Mouse (Mus musculus): ENCODE data around the gene Spock2.

- TF ChIP-seq GATA1 (IDR thresholded peaks at IDR 0.05; ENCODE audit: borderline replicate concordance, low read length) (no peak), FLI1 (IDR thresholded peaks at IDR 0.05; ENCODE audit: low read length) (no peak)
Observed at GRCm38 (mm10) chr10:60128287-60128686, 22.3 kb downstream of the Spock2 start.

Data from megakaryocyte, embryonic 14.5 days (primary cell).